Mouse (Mus musculus) lung, embryonic 16.5 days (tissue): ENCODE data around the gene Map4k3. TPM values are rescaled to one million over a fixed set of nuclear protein-coding genes. Genes with fewer than 3 reads are reported as not detected.
"Not testable (repeated sequence)": the region's sequence is repeated elsewhere in the genome, so short reads cannot be mapped to it uniquely, and the experiment has no call there.

ENCODE experiments used
- ATAC-seq: fragments of 200-750 bp; cut with Nextera tagmentation; 2 replicates; pipeline ENCODE4 v1.8.0; 2017; ENCODE audit warnings: low read depth, mild to moderate bottlenecking, moderate library complexity
- H3K27ac ChIP-seq: fragments of 300-500 bp; sonication (generic); 2 replicates; pipeline ENCODE4 v1.5.1; 2014; ENCODE audit warnings: mild to moderate bottlenecking, control low read depth, low read length
- H3K27me3 ChIP-seq: fragments of 300-500 bp; sonication (generic); 2 replicates; pipeline ENCODE4 v1.6.1; 2014; ENCODE audit warnings: low read depth, low read length, mixed read lengths; ENCODE audit not compliant: control insufficient read depth, insufficient read depth
- H3K36me3 ChIP-seq: fragments of 300-500 bp; sonication (generic); 2 replicates; pipeline ENCODE4 v1.6.1; 2014; ENCODE audit warnings: low read length; ENCODE audit not compliant: control insufficient read depth, insufficient read depth
- H3K4me1 ChIP-seq: fragments of 300-500 bp; sonication (generic); replicated peaks from 2 replicates; pipeline ENCODE4 v1.6.1; 2014; ENCODE audit warnings: low read length, mixed read lengths; ENCODE audit not compliant: control insufficient read depth, insufficient read depth
- H3K4me2 ChIP-seq: fragments of 300-500 bp; sonication (generic); 2 replicates; pipeline ENCODE4 v1.6.1; 2014; ENCODE audit warnings: low read depth, low read length, control low read depth
- H3K4me3 ChIP-seq: fragments of 300-500 bp; sonication (generic); 2 replicates; pipeline ENCODE4 v1.5.1; 2014; ENCODE audit warnings: mild to moderate bottlenecking, low read length, control low read depth
- H3K9ac ChIP-seq: fragments of 300-500 bp; sonication (generic); 2 replicates; pipeline ENCODE4 v1.6.1; 2014; ENCODE audit warnings: low read length, control low read depth
- H3K9me3 ChIP-seq: fragments of 300-500 bp; sonication (generic); 2 replicates; pipeline ENCODE4 v1.6.1; 2016; ENCODE audit warnings: low read length; ENCODE audit not compliant: control insufficient read depth
- WGBS: fragments of 180-500 bp; shearing (Covaris S2); extraction: QIAGEN DNeasy Blood & Tissue Kit; methylation state at CpG from one replicate; pipeline ENCODE4 v1.1.7; 2014; 5-methylcytosine and 5-hydroxymethylcytosine counted together
- polyA plus RNA-seq: library from polyadenylated mRNA; unstranded; fragments of >200 nt; fragmentation: Nextera tagmentation; extraction: Ambion mirVana; gene quantifications from 2 replicates; pipeline ENCODE4 v1.2.1, GENCODE M21; 2015

Gene Map4k3
- polyA plus RNA-seq, 1 experiment from 2014 or later, result 42.5 TPM

GRCm38 (mm10) chr17:80732256-80732655 is 4.0 kb upstream of the Map4k3 start:
- 65% methylated on average over 4 of the region's 4 CpGs for WGBS
- H3K9me3 ChIP-seq, result no peaks in the 10 kb centered on the region

GRCm38 (mm10) chr17:80730283-80730682 is 2.0 kb upstream of the Map4k3 start:
- not testable (repeated sequence) for H3K27ac ChIP-seq, H3K36me3 ChIP-seq, H3K9me3 ChIP-seq, H3K4me2 ChIP-seq, H3K4me3 ChIP-seq, H3K9ac ChIP-seq, ATAC-seq, H3K27me3 ChIP-seq
- peaks cover 25% of the 10 kb centered on the region for H3K4me1 ChIP-seq
- 88% methylated on average over 6 of the region's 6 CpGs for WGBS

More at GRCm38 (mm10) chr17:80732256-80732655, 4.0 kb upstream of the Map4k3 start:
- no peak overlapping the region for H3K4me2 ChIP-seq
- no peaks in the 10 kb centered on the region for H3K27me3 ChIP-seq
- H3K4me1 ChIP-seq, result peaks cover 11% of the 10 kb centered on the region
- ATAC-seq, result no peak
- H3K9ac ChIP-seq, result no peak overlapping the region
- H3K27ac ChIP-seq, result no peak overlapping the region
- H3K36me3 ChIP-seq, result no peaks in the 10 kb centered on the region
- no peak overlapping the region for H3K4me3 ChIP-seq

GRCm38 (mm10) chr17:80729825-80730224 is 1.5 kb upstream of the Map4k3 start:
- H3K4me1 ChIP-seq, result peaks cover 25% of the 10 kb centered on the region
- no peak overlapping the region for H3K4me3 ChIP-seq
- H3K27me3 ChIP-seq, result no peaks in the 10 kb centered on the region
- no peak for ATAC-seq
- no peak overlapping the region for H3K9ac ChIP-seq
- H3K9me3 ChIP-seq, result 0 out of 2 replicates have a peak, but pooled peaks cover 3% of the 10 kb centered on the region
- peaks cover 4% of the 10 kb centered on the region for H3K36me3 ChIP-seq
- no peak overlapping the region for H3K27ac ChIP-seq
- WGBS, result 43% methylated on average over 5 of the region's 5 CpGs
- H3K4me2 ChIP-seq, result no peak overlapping the region

- H3K27ac ChIP-seq, result peak overlapping the region; percentile 97
- ATAC-seq, result no peak
- peak overlapping the region; percentile 84 for H3K4me2 ChIP-seq
- 0 out of 2 replicates have a peak, but pooled peaks cover 3% of the 10 kb centered on the region for H3K9me3 ChIP-seq
- no peaks in the 10 kb centered on the region for H3K27me3 ChIP-seq
- H3K4me1 ChIP-seq, result peaks cover 25% of the 10 kb centered on the region
- peaks cover 4% of the 10 kb centered on the region for H3K36me3 ChIP-seq
- 21% methylated on average over 9 of the region's 9 CpGs for WGBS
- no peak overlapping the region for H3K4me3 ChIP-seq
- peak overlapping the region; percentile 36; the same call in 1 of the 2 replicates for H3K9ac ChIP-seq
These were observed 930 bp upstream of the Map4k3 start for GRCm38 (mm10) chr17:80729080-80729749.

- peaks cover 36% of the 10 kb centered on the region for H3K4me1 ChIP-seq
- no peaks in the 10 kb centered on the region for H3K27me3 ChIP-seq
- H3K9ac ChIP-seq, result peak overlapping the region; percentile 94
- H3K36me3 ChIP-seq, result peaks cover 4% of the 10 kb centered on the region
- H3K4me3 ChIP-seq, result peak overlapping the region; percentile 66
- H3K4me2 ChIP-seq, result peak overlapping the region; percentile 84
- WGBS, result under 1% methylated on average over 45 of the region's 54 CpGs
- H3K9me3 ChIP-seq, result 0 out of 2 replicates have a peak, but pooled peaks cover 3% of the 10 kb centered on the region
- peak; percentile 65 for ATAC-seq
- H3K27ac ChIP-seq, result peak overlapping the region; percentile 97
These were observed 839 bp downstream of the Map4k3 start for GRCm38 (mm10) chr17:80727341-80727951.

- peak overlapping the region; percentile 97 for H3K27ac ChIP-seq
- peaks cover 42% of the 10 kb centered on the region for H3K4me1 ChIP-seq
- WGBS, result 5% methylated on average over 8 of the region's 8 CpGs
- H3K4me2 ChIP-seq, result peak overlapping the region; percentile 84
- H3K36me3 ChIP-seq, result peaks cover 4% of the 10 kb centered on the region
- H3K9ac ChIP-seq, result peak overlapping the region; percentile 94
- H3K9me3 ChIP-seq, result 0 out of 2 replicates have a peak, but pooled peaks cover 3% of the 10 kb centered on the region
- ATAC-seq, result no peak
- H3K4me3 ChIP-seq, result peak overlapping the region; percentile 66
- no peaks in the 10 kb centered on the region for H3K27me3 ChIP-seq
These were observed 1.5 kb downstream of the Map4k3 start for GRCm38 (mm10) chr17:80726821-80727220.

GRCm38 (mm10) chr17:80723092-80723491 is 5.2 kb downstream of the Map4k3 start:
- H3K27me3 ChIP-seq, result no peaks in the 10 kb centered on the region
- no peak overlapping the region for H3K4me2 ChIP-seq
- peaks cover 4% of the 10 kb centered on the region for H3K36me3 ChIP-seq
- no peak overlapping the region for H3K9ac ChIP-seq
- no peak for ATAC-seq
- H3K4me1 ChIP-seq, result peaks cover 42% of the 10 kb centered on the region
- 0 out of 2 replicates have a peak, but pooled peaks cover 3% of the 10 kb centered on the region for H3K9me3 ChIP-seq
- no peak overlapping the region for H3K27ac ChIP-seq
- H3K4me3 ChIP-seq, result no peak overlapping the region
- WGBS, result 63% methylated on average over 6 of the region's 6 CpGs

- ATAC-seq, result peak; percentile 73
- Histone ChIP-seq H3K4me2 (no peak overlapping the region), H3K9ac (no peak overlapping the region), H3K4me3 (no peak overlapping the region), H3K4me1 (peaks cover 48% of the 10 kb centered on the region), H3K9me3 (0 out of 2 replicates have a peak, but pooled peaks cover 3% of the 10 kb centered on the region), H3K27me3 (no peaks in the 10 kb centered on the region), H3K27ac (peak overlapping the region; percentile 54; the same call in 1 of the 2 replicates), H3K36me3 (peaks cover 4% of the 10 kb centered on the region)
- WGBS, result 32% methylated on average over 7 of the region's 7 CpGs
These were observed 6.6 kb downstream of the Map4k3 start for GRCm38 (mm10) chr17:80721670-80722069.

- no peaks in the 10 kb centered on the region for H3K36me3 ChIP-seq
- H3K27me3 ChIP-seq, result no peaks in the 10 kb centered on the region
- H3K27ac ChIP-seq, result no peak overlapping the region
- H3K9me3 ChIP-seq, result no peaks in the 10 kb centered on the region
- no peak overlapping the region for H3K9ac ChIP-seq
- no peak overlapping the region for H3K4me3 ChIP-seq
- no peak overlapping the region for H3K4me2 ChIP-seq
- WGBS, result 84% methylated on average over 5 of the region's 5 CpGs
- H3K4me1 ChIP-seq, result peaks cover 35% of the 10 kb centered on the region
- ATAC-seq, result no peak
These were observed 9.0 kb downstream of the Map4k3 start for GRCm38 (mm10) chr17:80719309-80719708.
